Mouse (Mus musculus) embryonic facial prominence, embryonic 12.5 days (tissue): ENCODE data around the gene Plin2. TPM values are rescaled to one million over a fixed set of nuclear protein-coding genes. Genes with fewer than 3 reads are reported as not detected.

Experiments used
- ATAC-seq: fragments of 200-750 bp; cut with Nextera tagmentation; 2 replicates; pipeline ENCODE4 v1.8.0; 2017; ENCODE audit not compliant: insufficient number of reproducible peaks, insufficient read depth, low FRiP score, low TSS enrichment
- H3K27ac ChIP-seq: fragments of 300-500 bp; sonication (generic); 2 replicates; pipeline ENCODE4 v1.5.1; 2016; ENCODE audit warnings: mild to moderate bottlenecking
- H3K27me3 ChIP-seq: fragments of 300-500 bp; sonication (generic); 2 replicates; pipeline ENCODE4 v1.6.1; 2016; ENCODE audit warnings: mild to moderate bottlenecking, moderate library complexity
- H3K36me3 ChIP-seq: fragments of 300-500 bp; sonication (generic); 2 replicates; pipeline ENCODE4 v1.6.1; 2016; ENCODE audit warnings: mild to moderate bottlenecking
- H3K4me1 ChIP-seq: fragments of 300-500 bp; sonication (generic); 2 replicates; pipeline ENCODE4 v1.6.1; 2016
- H3K4me2 ChIP-seq: fragments of 300-500 bp; sonication (generic); replicated peaks from 2 replicates; pipeline ENCODE4 v1.6.1; 2016; ENCODE audit warnings: mild to moderate bottlenecking, moderate library complexity
- H3K4me3 ChIP-seq: fragments of 300-500 bp; sonication (generic); 2 replicates; pipeline ENCODE4 v1.5.1; 2016; ENCODE audit warnings: mild to moderate bottlenecking
- H3K9ac ChIP-seq: fragments of 300-500 bp; sonication (generic); 2 replicates; pipeline ENCODE4 v1.6.1; 2016; ENCODE audit warnings: mild to moderate bottlenecking, moderate library complexity
- H3K9me3 ChIP-seq: fragments of 300-500 bp; sonication (generic); 2 replicates; pipeline ENCODE4 v1.6.1; 2016; ENCODE audit warnings: mild to moderate bottlenecking, moderate library complexity
- WGBS: fragments of 180-500 bp; shearing (Covaris S2); methylation state at CpG from one replicate; pipeline ENCODE4 v1.1.7; 2016; 5-methylcytosine and 5-hydroxymethylcytosine counted together
- polyA plus RNA-seq: library from polyadenylated mRNA; unstranded; fragments of >200 nt; fragmentation: Nextera tagmentation; extraction: Ambion mirVana; gene quantifications from 2 replicates; pipeline ENCODE4 v1.2.1, GENCODE M21; 2016

Gene Plin2
- polyA plus RNA-seq: 71.7 and 72.4 TPM in 2 replicates

GRCm38 (mm10) chr4:86669780-86670201 lies at the start of gene Plin2:
Plin2 (minus strand) TSS chr4:86670060.
- Histone ChIP-seq H3K4me1 (peaks cover 7% of the 10 kb centered on the region), H3K4me3 (peak within 1 kb of the TSS; percentile 64), H3K9ac (peak within 1 kb of the TSS; percentile 80), H3K36me3 (peaks cover 15% of the 10 kb centered on the region), H3K9me3 (no peaks in the 10 kb centered on the region), H3K27me3 (no peaks in the 10 kb centered on the region), H3K27ac (peak within 1 kb of the TSS; percentile 57; the same call in 1 of the 2 replicates), H3K4me2 (peak within 1 kb of the TSS; percentile 57)
- peak; percentile 87 for ATAC-seq
- WGBS: 2% methylated on average over 18 of the region's 18 CpGs

GRCm38 (mm10) chr4:86718878-86719577 lies 49.2 kb upstream of the Plin2 start:
- H3K27ac ChIP-seq: no peak overlapping the region
- no peak overlapping the region for H3K9ac ChIP-seq
- no peaks in the 10 kb centered on the region for H3K4me1 ChIP-seq
- ATAC-seq: no peak
- no peaks in the 10 kb centered on the region for H3K9me3 ChIP-seq
- WGBS: 73% methylated on average over 4 of the region's 4 CpGs
- no peaks in the 10 kb centered on the region for H3K27me3 ChIP-seq
- H3K4me3 ChIP-seq: no peak overlapping the region
- no peak overlapping the region for H3K4me2 ChIP-seq
- H3K36me3 ChIP-seq: no peaks in the 10 kb centered on the region

GRCm38 (mm10) chr4:86717176-86717575 lies 47.3 kb upstream of the Plin2 start:
- Histone ChIP-seq H3K36me3 (no peaks in the 10 kb centered on the region), H3K4me1 (0 out of 2 replicates have a peak, but pooled peaks cover 4% of the 10 kb centered on the region)

GRCm38 (mm10) chr4:86715341-86715740 lies 45.5 kb upstream of the Plin2 start:
- no peaks in the 10 kb centered on the region for H3K27me3 ChIP-seq
- H3K9ac ChIP-seq: no peak overlapping the region
- no peak overlapping the region for H3K27ac ChIP-seq
- H3K36me3 ChIP-seq: no peaks in the 10 kb centered on the region
- H3K9me3 ChIP-seq: no peaks in the 10 kb centered on the region
- H3K4me2 ChIP-seq: no peak overlapping the region
- 86% methylated on average over 1 of the region's 1 CpGs for WGBS
- H3K4me1 ChIP-seq: 0 out of 2 replicates have a peak, but pooled peaks cover 4% of the 10 kb centered on the region
- H3K4me3 ChIP-seq: no peak overlapping the region
- no peak for ATAC-seq

More at GRCm38 (mm10) chr4:86717176-86717575, 47.3 kb upstream of the Plin2 start:
- no peak for ATAC-seq
- Histone ChIP-seq H3K4me2 (no peak overlapping the region), H3K9ac (no peak overlapping the region), H3K4me3 (no peak overlapping the region), H3K27ac (no peak overlapping the region), H3K27me3 (no peaks in the 10 kb centered on the region), H3K9me3 (no peaks in the 10 kb centered on the region)
- 84% methylated on average over 1 of the region's 1 CpGs for WGBS

GRCm38 (mm10) chr4:86713518-86713917 lies 43.7 kb upstream of the Plin2 start:
- Histone ChIP-seq H3K27ac (no peak overlapping the region), H3K27me3 (no peaks in the 10 kb centered on the region), H3K4me2 (no peak overlapping the region), H3K9ac (no peak overlapping the region), H3K4me1 (0 out of 2 replicates have a peak, but pooled peaks cover 4% of the 10 kb centered on the region), H3K4me3 (no peak overlapping the region), H3K36me3 (no peaks in the 10 kb centered on the region), H3K9me3 (no peaks in the 10 kb centered on the region)
- WGBS: 56% methylated on average over 2 of the region's 2 CpGs
- ATAC-seq: no peak

GRCm38 (mm10) chr4:86712751-86713195 lies 42.9 kb upstream of the Plin2 start:
- Histone ChIP-seq H3K36me3 (no peaks in the 10 kb centered on the region), H3K4me2 (peak overlapping the region; percentile 22; the same call in 1 of the 2 replicates), H3K27ac (0 out of 2 replicates have a peak overlapping the region, but pooled peaks have one; percentile 17), H3K9ac (no peak overlapping the region), H3K4me1 (0 out of 2 replicates have a peak, but pooled peaks cover 4% of the 10 kb centered on the region), H3K9me3 (no peaks in the 10 kb centered on the region), H3K4me3 (no peak overlapping the region), H3K27me3 (no peaks in the 10 kb centered on the region)
- ATAC-seq: no peak
- WGBS: 52% methylated on average over 12 of the region's 12 CpGs

- H3K9me3 ChIP-seq: no peaks in the 10 kb centered on the region
- WGBS: 69% methylated on average over 4 of the region's 4 CpGs
- 0 out of 2 replicates have a peak, but pooled peaks cover 4% of the 10 kb centered on the region for H3K4me1 ChIP-seq
- H3K27ac ChIP-seq: no peak overlapping the region
- no peaks in the 10 kb centered on the region for H3K36me3 ChIP-seq
- no peak overlapping the region for H3K9ac ChIP-seq
- ATAC-seq: no peak
- no peak overlapping the region for H3K4me2 ChIP-seq
- H3K4me3 ChIP-seq: no peak overlapping the region
- H3K27me3 ChIP-seq: no peaks in the 10 kb centered on the region
Measured at GRCm38 (mm10) chr4:86710666-86711215, 40.9 kb upstream of the Plin2 start.

GRCm38 (mm10) chr4:86710034-86710650 lies 40.3 kb upstream of the Plin2 start:
- no peak overlapping the region for H3K4me2 ChIP-seq
- 0 out of 2 replicates have a peak, but pooled peaks cover 4% of the 10 kb centered on the region for H3K4me1 ChIP-seq
- H3K27me3 ChIP-seq: no peaks in the 10 kb centered on the region
- no peak for ATAC-seq
- no peaks in the 10 kb centered on the region for H3K36me3 ChIP-seq
- 72% methylated on average over 6 of the region's 6 CpGs for WGBS
- no peak overlapping the region for H3K27ac ChIP-seq
- H3K9ac ChIP-seq: no peak overlapping the region
- no peak overlapping the region for H3K4me3 ChIP-seq
- H3K9me3 ChIP-seq: no peaks in the 10 kb centered on the region

- Histone ChIP-seq H3K4me1 (0 out of 2 replicates have a peak, but pooled peaks cover 4% of the 10 kb centered on the region), H3K27ac (no peak overlapping the region), H3K36me3 (no peaks in the 10 kb centered on the region), H3K27me3 (no peaks in the 10 kb centered on the region), H3K4me2 (no peak overlapping the region), H3K9ac (no peak overlapping the region), H3K4me3 (no peak overlapping the region), H3K9me3 (no peaks in the 10 kb centered on the region)
- no peak for ATAC-seq
- 30% methylated on average over 1 of the region's 1 CpGs for WGBS
Measured at GRCm38 (mm10) chr4:86708801-86709200, 38.9 kb upstream of the Plin2 start.

GRCm38 (mm10) chr4:86699161-86699865 lies 29.5 kb upstream of the Plin2 start:
- Histone ChIP-seq H3K9ac (no peak overlapping the region), H3K36me3 (no peaks in the 10 kb centered on the region), H3K27ac (no peak overlapping the region), H3K4me2 (no peak overlapping the region), H3K4me1 (no peaks in the 10 kb centered on the region), H3K4me3 (no peak overlapping the region), H3K27me3 (no peaks in the 10 kb centered on the region), H3K9me3 (no peaks in the 10 kb centered on the region)
- no peak for ATAC-seq
- WGBS: 75% methylated on average over 5 of the region's 5 CpGs

- H3K27me3 ChIP-seq: no peaks in the 10 kb centered on the region
- WGBS: 10% methylated on average over 4 of the region's 4 CpGs
- peak; percentile 75; the same call in 1 of the 2 replicates for ATAC-seq
- no peak overlapping the region for H3K4me3 ChIP-seq
- H3K9ac ChIP-seq: no peak overlapping the region
- no peaks in the 10 kb centered on the region for H3K9me3 ChIP-seq
- H3K27ac ChIP-seq: no peak overlapping the region
- H3K4me2 ChIP-seq: no peak overlapping the region
- no peaks in the 10 kb centered on the region for H3K36me3 ChIP-seq
- no peaks in the 10 kb centered on the region for H3K4me1 ChIP-seq
Measured at GRCm38 (mm10) chr4:86696890-86697289, 27.0 kb upstream of the Plin2 start.
